8 mouse cellular contexts compared by ENCODE assay signal in genomic region chr16:30520361-30520823, GRCm38 (mm10). TPM values are rescaled to one million over a fixed set of nuclear protein-coding genes. Genes with fewer than 3 reads are reported as not detected.
DNase-seq lines count a peak whose midpoint lies in the region; ATAC-seq and TF ChIP-seq lines count a peak whose summit lies in the region.

No protein-coding gene starts in this region.

- H3K4me3 ChIP-seq in cerebellum, adult 2 months (replicated peaks; ENCODE audit: insufficient read depth, low read depth, low read length), result no peak overlapping the region
- H3K4me3 ChIP-seq in hindbrain, embryonic 16.5 days (ENCODE audit: low read length), result peak overlapping the region; percentile 17

- peak; percentile 93 for DNase-seq in NIH3T3 (ENCODE audit: low read depth)
- DNase-seq in cerebellum, adult 2 months, result peak; percentile 50 to 67
- DNase-seq in frontal cortex, postnatal 25 days (ENCODE audit: low spot score in 2 of 2), result peak; percentile 73
- peak; percentile 52 for DNase-seq in left cerebral cortex, adult 11 months (ENCODE audit: low spot score)
- peak; percentile 76 for DNase-seq in lung, postnatal 25 days (ENCODE audit: low spot score)
- DNase-seq in right cerebral cortex, postnatal 36 days (ENCODE audit: low spot score in 2 of 2), result peak; percentile 47

- peaks cover 19% of the 10 kb centered on the region for H3K36me3 ChIP-seq in hindbrain, embryonic 16.5 days (ENCODE audit: control insufficient read depth, insufficient read depth, low read length)

- no peak overlapping the region for H3K9ac ChIP-seq in hindbrain, embryonic 16.5 days (ENCODE audit: low read depth, low read length)

- no peak for ATAC-seq in hindbrain, embryonic 16.5 days
- no peak for ATAC-seq in megakaryocyte-erythroid progenitor cell, adult 5-6 weeks (replicated peaks; ENCODE audit: low FRiP score, low TSS enrichment, poor library complexity, severe bottlenecking)

- H3K9me3 ChIP-seq in hindbrain, embryonic 16.5 days (ENCODE audit: control insufficient read depth, low read length), result no peaks in the 10 kb centered on the region

- H3K27ac ChIP-seq in cerebellum, adult 2 months (ENCODE audit: insufficient read depth, low read length), result no peak overlapping the region
- H3K27ac ChIP-seq in hindbrain, embryonic 16.5 days (ENCODE audit: low read depth, low read length), result no peak overlapping the region

- WGBS in cerebellum, adult 2 months, result 2% methylated on average over 9 of the region's 9 CpGs
- WGBS in hindbrain, embryonic 16.5 days, result 20% methylated on average over 9 of the region's 9 CpGs

- H3K27me3 ChIP-seq in cerebellum, adult 2 months (ENCODE audit: control insufficient read depth, insufficient read depth, low read length), result no peaks in the 10 kb centered on the region
- H3K27me3 ChIP-seq in hindbrain, embryonic 16.5 days (replicated peaks; ENCODE audit: control insufficient read depth, insufficient read depth, low read length), result no peaks in the 10 kb centered on the region

- H3K4me2 ChIP-seq in hindbrain, embryonic 16.5 days (ENCODE audit: low read length), result peak overlapping the region; percentile 38

- H3K4me1 ChIP-seq in cerebellum, adult 2 months (ENCODE audit: control insufficient read depth, insufficient read depth, low read length), result no peaks in the 10 kb centered on the region; the same call in 1 of the 2 replicates
- no peaks in the 10 kb centered on the region; the same call in 1 of the 2 replicates for H3K4me1 ChIP-seq in hindbrain, embryonic 16.5 days (ENCODE audit: control insufficient read depth, insufficient read depth, low read depth, low read length)

- peak; percentile 63 for TF ChIP-seq CTCF in cerebellum, adult 2 months (IDR thresholded peaks at IDR 0.05; ENCODE audit: borderline replicate concordance, insufficient read depth, low read depth, low read length)

- TF ChIP-seq POLR2A in cerebellum, adult 2 months (IDR thresholded peaks at IDR 0.05; ENCODE audit: borderline replicate concordance, insufficient read depth, low read length), result no peak

RNA-seq across cellular contexts. Expression of gene Tmem44, which starts 30.2 kb away (rescaled TPM):
- polyA plus RNA-seq in cerebellum, adult 2 months (2012; rRNA removed), result 17.4 and 20.8 TPM in 2 replicates
- 67.5 and 72.3 TPM in 2 replicates for polyA plus RNA-seq in hindbrain, embryonic 16.5 days (2015; fragmentation: Nextera tagmentation; extraction: Ambion mirVana)
- 0.25 TPM in 1 of 2 replicates, not detected in the other for total RNA-seq in megakaryocyte-erythroid progenitor cell, adult 5-6 weeks (2014; fragmentation: Nextera tagmentation)
- 0.14 and 0.30 TPM in 2 replicates for total RNA-seq in megakaryocyte-erythroid progenitor cell, adult 5-6 weeks (2017)
